Mouse (Mus musculus) lung, postnatal 0 days (tissue): ENCODE data around the gene Dusp5. TPM values are rescaled to one million over a fixed set of nuclear protein-coding genes. Genes with fewer than 3 reads are reported as not detected.
"Not testable (repeated sequence)": the region's sequence is repeated elsewhere in the genome, so short reads cannot be mapped to it uniquely, and the experiment has no call there.

Experiments
- ATAC-seq: fragments of 200-750 bp; cut with Nextera tagmentation; 2 replicates; pipeline ENCODE4 v1.8.0; 2017; ENCODE audit warnings: moderate library complexity
- DNase-seq: peaks from one replicate; pipeline ENCODE4 v3.0.0-alpha.2; 2016; ENCODE audit warnings: low spot score
- H3K27ac ChIP-seq: fragments of 300-500 bp; sonication (generic); 2 replicates; pipeline ENCODE4 v1.5.1; 2014; ENCODE audit warnings: antibody characterized with exemption, mild to moderate bottlenecking, low read length, mixed read lengths
- H3K27me3 ChIP-seq: fragments of 300-500 bp; sonication (generic); replicated peaks from 2 replicates; pipeline ENCODE4 v1.6.1; 2014; ENCODE audit warnings: low read length, mixed read lengths; ENCODE audit not compliant: insufficient read depth
- H3K36me3 ChIP-seq: fragments of 300-500 bp; sonication (generic); 2 replicates; pipeline ENCODE4 v1.6.1; 2014; ENCODE audit warnings: low read length, mixed read lengths; ENCODE audit not compliant: insufficient read depth
- H3K4me1 ChIP-seq: fragments of 300-500 bp; sonication (generic); 2 replicates; pipeline ENCODE4 v1.6.1; 2014; ENCODE audit warnings: antibody characterized with exemption, low read depth, low read length, mixed read lengths; ENCODE audit not compliant: insufficient read depth
- H3K4me2 ChIP-seq: fragments of 300-500 bp; sonication (generic); replicated peaks from 2 replicates; pipeline ENCODE4 v1.6.1; 2014; ENCODE audit warnings: low read depth, mild to moderate bottlenecking, low read length, moderate library complexity, mixed read lengths
- H3K4me3 ChIP-seq: fragments of 300-500 bp; sonication (generic); 2 replicates; pipeline ENCODE4 v1.5.1; 2014; ENCODE audit warnings: low read depth, low read length
- H3K9ac ChIP-seq: fragments of 300-500 bp; sonication (generic); replicated peaks from 2 replicates; pipeline ENCODE4 v1.6.1; 2014; ENCODE audit warnings: low read depth, mild to moderate bottlenecking
- H3K9me3 ChIP-seq: fragments of 300-500 bp; sonication (generic); 2 replicates; pipeline ENCODE4 v1.6.1; 2016; ENCODE audit warnings: low read length, mixed read lengths
- CTCF ChIP-seq: IDR thresholded peaks from 2 replicates; pipeline ENCODE4 v1.5.1; 2016; ENCODE audit warnings: antibody characterized with exemption, mild to moderate bottlenecking
- EP300 ChIP-seq: IDR thresholded peaks from 2 replicates; pipeline ENCODE4 v1.6.1; 2016; ENCODE audit warnings: antibody characterized with exemption, mild to moderate bottlenecking, control low read depth
- WGBS: fragments of 180-500 bp; shearing (Covaris S2); extraction: QIAGEN DNeasy Blood & Tissue Kit; methylation state at CpG from one replicate; pipeline ENCODE4 v1.1.7; 2014; 5-methylcytosine and 5-hydroxymethylcytosine counted together
- polyA plus RNA-seq: library from polyadenylated mRNA; unstranded; fragments of >200 nt; fragmentation: Nextera tagmentation; extraction: Ambion mirVana; gene quantifications from 2 replicates; pipeline ENCODE4 v1.2.1, GENCODE M21; 2015

Gene Dusp5
- polyA plus RNA-seq, 1 experiment from 2014 or later: 10.6 TPM

DNA sequence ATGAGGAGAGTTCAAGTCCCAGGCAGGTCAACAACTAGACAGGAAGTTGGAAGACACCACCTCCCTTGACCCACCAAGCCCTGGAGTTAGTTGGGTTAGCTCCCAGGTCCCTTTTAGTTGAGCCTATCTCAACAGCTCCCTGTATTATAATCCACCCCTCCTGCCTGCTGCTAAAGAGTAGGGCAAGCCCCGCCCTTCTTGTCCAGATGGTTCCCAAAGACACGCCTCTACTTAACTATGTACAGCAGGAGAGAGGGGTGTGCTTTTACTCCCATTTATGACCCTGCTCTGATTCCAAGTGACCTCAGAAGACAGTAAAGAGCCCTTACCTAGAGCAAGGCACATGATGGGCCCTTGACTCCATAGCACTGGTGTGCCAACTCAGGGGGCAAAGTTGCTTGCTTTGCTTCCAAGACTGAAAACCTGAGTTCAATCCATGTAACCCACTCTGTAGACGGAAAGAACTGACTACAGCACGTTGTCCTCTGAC is 29.4 kb upstream of the Dusp5 start:
- no peak for DNase-seq
- Histone ChIP-seq H3K9ac (no peak overlapping the region), H3K27ac (no peak overlapping the region), H3K4me1 (peaks cover 3% of the 10 kb centered on the region; the same call in 1 of the 2 replicates), H3K36me3 (no peaks in the 10 kb centered on the region), H3K4me3 (no peak overlapping the region), H3K4me2 (no peak overlapping the region), H3K27me3 (no peaks in the 10 kb centered on the region), H3K9me3 (no peaks in the 10 kb centered on the region)
- TF ChIP-seq CTCF (no peak), EP300 (no peak)
- 74% methylated on average over 4 of the region's 4 CpGs for WGBS
- no peak for ATAC-seq

DNA sequence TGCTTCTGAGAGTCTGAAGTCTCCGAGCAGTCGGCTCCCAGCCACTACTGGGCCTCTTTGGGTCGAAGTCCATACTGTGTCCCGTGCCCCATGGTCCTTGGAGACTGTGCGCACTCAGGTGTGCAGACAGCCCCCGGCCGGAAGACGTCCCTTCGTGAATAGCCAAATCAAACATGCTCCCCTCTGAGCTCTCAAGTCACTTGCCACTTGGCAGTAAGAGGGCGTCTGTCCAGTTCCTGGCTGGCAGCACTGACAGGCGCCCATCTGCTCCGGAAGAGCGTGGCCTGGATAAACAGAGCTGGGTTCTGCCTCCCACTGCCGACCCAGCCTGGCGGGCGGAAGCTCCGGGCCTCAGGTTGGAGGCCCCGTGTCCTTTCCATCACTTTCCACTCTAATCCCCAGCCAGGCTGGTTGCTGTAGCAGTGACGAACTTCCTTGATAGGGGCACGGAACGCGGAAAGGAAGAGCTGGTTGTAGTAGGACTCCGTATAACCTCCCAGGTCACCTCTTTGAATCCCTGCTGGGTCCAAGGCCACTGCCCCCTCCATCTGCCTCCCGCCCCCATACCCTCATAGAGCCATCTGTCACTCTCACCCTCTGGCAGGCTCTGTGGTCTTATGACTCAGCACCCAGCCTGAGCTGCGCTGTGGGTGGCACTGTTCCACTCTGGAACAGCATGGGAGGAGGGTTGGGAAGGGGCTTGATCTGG is 28.5 kb upstream of the Dusp5 start:
- H3K9ac ChIP-seq: no peak overlapping the region
- H3K9me3 ChIP-seq: no peaks in the 10 kb centered on the region
- TF ChIP-seq EP300 (no peak), CTCF (no peak; the same call in 1 of the 2 replicates)
- H3K27ac ChIP-seq: no peak overlapping the region
- peak; percentile 68 for ATAC-seq
- no peak overlapping the region for H3K4me3 ChIP-seq
- H3K4me1 ChIP-seq: peaks cover 3% of the 10 kb centered on the region; the same call in 1 of the 2 replicates
- H3K4me2 ChIP-seq: peak overlapping the region; percentile 27; the same call in 1 of the 2 replicates
- H3K27me3 ChIP-seq: no peaks in the 10 kb centered on the region
- no peaks in the 10 kb centered on the region for H3K36me3 ChIP-seq
- peak; percentile 33 for DNase-seq
- 37% methylated on average over 25 of the region's 25 CpGs for WGBS

- 87% methylated on average over 7 of the region's 7 CpGs for WGBS
- not testable (repeated sequence) for ATAC-seq
These were observed 27.7 kb upstream of the Dusp5 start for GRCm38 (mm10) chr19:53501239-53501638.

GRCm38 (mm10) chr19:53501765-53502164 is 27.1 kb upstream of the Dusp5 start:
- Histone ChIP-seq H3K9ac (no peak overlapping the region), H3K27me3 (no peaks in the 10 kb centered on the region), H3K4me1 (peaks cover 3% of the 10 kb centered on the region; the same call in 1 of the 2 replicates), H3K4me3 (no peak overlapping the region), H3K4me2 (no peak overlapping the region), H3K27ac (no peak overlapping the region), H3K36me3 (no peaks in the 10 kb centered on the region), H3K9me3 (no peaks in the 10 kb centered on the region)
- TF ChIP-seq EP300: no peak
- ATAC-seq (no peak), DNase-seq (no peak)
- 88% methylated on average over 2 of the region's 2 CpGs for WGBS

More at GRCm38 (mm10) chr19:53501239-53501638, 27.7 kb upstream of the Dusp5 start:
- DNase-seq, H3K4me2 ChIP-seq, H3K36me3 ChIP-seq, H3K27me3 ChIP-seq, H3K27ac ChIP-seq, H3K9ac ChIP-seq, H3K4me3 ChIP-seq, H3K4me1 ChIP-seq, H3K9me3 ChIP-seq: not testable (repeated sequence)

GRCm38 (mm10) chr19:53502891-53503371 is 26.0 kb upstream of the Dusp5 start:
- peaks cover 3% of the 10 kb centered on the region; the same call in 1 of the 2 replicates for H3K4me1 ChIP-seq
- WGBS: 55% methylated on average over 9 of the region's 9 CpGs
- no peaks in the 10 kb centered on the region for H3K9me3 ChIP-seq
- no peak overlapping the region for H3K9ac ChIP-seq
- no peaks in the 10 kb centered on the region for H3K36me3 ChIP-seq
- DNase-seq (no peak), ATAC-seq (no peak)
- TF ChIP-seq EP300: no peak
- no peaks in the 10 kb centered on the region for H3K27me3 ChIP-seq
- no peak overlapping the region for H3K27ac ChIP-seq
- no peak overlapping the region for H3K4me3 ChIP-seq
- no peak overlapping the region for H3K4me2 ChIP-seq

- H3K9me3 ChIP-seq: no peaks in the 10 kb centered on the region
- TF ChIP-seq EP300: no peak
- H3K27ac ChIP-seq: no peak overlapping the region
- peaks cover 3% of the 10 kb centered on the region; the same call in 1 of the 2 replicates for H3K4me1 ChIP-seq
- H3K36me3 ChIP-seq: no peaks in the 10 kb centered on the region
- DNase-seq (no peak), ATAC-seq (no peak)
- no peaks in the 10 kb centered on the region for H3K27me3 ChIP-seq
- no peak overlapping the region for H3K4me2 ChIP-seq
- 87% methylated on average over 7 of the region's 7 CpGs for WGBS
- no peak overlapping the region for H3K9ac ChIP-seq
- H3K4me3 ChIP-seq: no peak overlapping the region
These were observed 24.7 kb upstream of the Dusp5 start for GRCm38 (mm10) chr19:53504181-53504580.
